Mouse (Mus musculus) regulatory T cell (primary cell): ENCODE measurements around the gene Magi1.

Source experiments
- in situ Hi-C: fragments of 300-600 bp; cut with MboI, MseI; formaldehyde crosslinking; loops from one replicate; pipeline ENCODE4 v1.15.1; 2025; ENCODE audit warnings: high pct_unique_total_duplicates

The Magi1 gene

DNA sequence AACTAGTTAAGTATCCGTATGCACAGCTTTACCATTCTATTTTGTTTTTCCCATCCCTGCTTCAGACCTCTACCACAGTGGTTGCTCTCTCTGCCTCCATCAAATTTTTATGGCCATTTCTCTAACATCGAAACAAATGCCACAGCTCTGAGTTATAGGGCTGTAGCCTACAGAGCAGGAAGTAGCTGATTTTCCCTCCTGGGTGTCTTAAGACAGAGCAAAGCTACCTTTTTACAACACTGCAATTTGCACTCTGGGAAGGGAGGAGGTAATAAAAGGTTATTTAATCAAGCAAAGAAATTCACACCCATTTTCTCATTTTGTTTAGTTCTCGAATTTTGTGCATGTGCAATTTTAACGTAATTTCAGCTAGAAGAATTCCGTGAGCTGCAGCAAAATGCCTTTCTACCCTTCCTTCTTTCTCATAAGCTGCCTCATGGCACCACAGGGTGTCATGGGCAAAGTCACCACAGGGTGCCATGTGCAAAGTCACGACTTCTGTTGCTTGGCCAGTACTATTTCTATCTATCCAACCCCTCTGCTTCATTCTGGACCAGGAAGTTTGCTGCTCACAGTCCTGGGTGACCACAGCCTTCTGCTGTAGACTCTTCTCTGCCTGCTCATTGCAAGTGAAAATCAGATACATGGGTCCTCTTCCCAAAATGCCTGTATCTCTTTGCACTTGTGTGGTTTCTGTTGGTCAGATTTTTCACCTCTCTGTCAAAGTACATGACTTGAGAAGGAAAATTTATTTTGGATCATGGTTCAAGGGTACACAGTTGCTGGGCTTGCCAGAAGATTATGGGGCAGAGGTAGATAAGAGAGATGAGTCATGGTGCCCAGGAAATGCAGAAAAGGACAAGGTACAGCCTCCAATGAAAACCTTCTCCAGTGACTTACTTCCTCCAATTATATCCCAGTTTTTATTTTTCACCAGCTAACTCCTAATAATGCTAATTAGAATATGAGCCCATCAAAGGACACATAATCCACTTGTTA is 167.0 kb downstream of the Magi1 start:
- in situ Hi-C loops = no loop called here

DNA sequence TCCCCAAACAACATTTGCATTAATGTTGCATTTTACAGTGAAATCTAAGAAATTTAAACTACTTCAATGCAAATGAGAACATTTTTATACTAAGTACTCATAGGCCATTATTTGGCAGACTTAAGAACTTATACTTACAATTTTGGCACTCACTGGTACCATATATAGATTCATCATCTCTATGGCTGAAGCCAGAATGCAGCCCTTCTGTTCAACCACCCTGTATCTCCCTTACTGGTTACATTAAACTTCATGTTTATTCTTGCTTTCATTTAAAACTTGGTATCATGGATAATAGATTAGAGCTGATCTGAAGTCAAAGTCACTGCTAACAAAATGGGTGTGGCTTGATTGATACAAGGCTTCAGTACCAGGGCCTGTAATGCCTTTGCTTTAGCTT is 171.9 kb downstream of the Magi1 start:
- in situ Hi-C loops = no loop called here

DNA sequence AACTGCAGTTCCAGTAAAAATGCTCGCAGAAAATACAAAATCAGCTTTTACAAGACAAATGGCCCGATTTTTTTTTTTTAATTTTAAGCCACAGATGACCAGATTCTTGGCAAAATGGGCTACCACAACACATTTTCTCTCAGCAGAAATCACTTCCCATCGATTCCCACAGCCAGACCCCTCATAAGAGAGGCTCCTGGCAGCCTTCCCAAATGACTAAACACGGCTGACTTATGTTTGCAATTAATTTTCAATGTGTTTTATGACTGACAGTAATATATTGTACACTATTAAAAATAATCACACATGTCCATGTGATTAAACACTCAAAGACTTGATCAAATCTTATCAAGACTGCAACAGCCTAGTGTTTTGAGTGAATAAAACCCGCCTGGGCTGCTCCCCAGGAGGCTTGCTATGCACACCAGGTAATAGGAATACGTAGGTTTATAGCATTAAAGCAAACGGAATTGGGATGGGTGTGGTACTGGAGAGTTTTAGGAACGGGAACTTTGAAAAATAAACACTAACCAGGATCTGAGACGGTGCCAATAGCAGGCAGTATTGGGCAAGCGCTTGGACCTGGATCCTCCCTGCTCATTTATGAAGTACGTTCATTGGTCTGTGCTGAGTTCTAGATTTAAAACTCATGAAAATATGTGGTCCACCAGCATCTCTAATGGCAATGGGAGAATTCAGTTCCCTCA is 176.2 kb downstream of the Magi1 start:
- in situ Hi-C loops = no loop called here

DNA sequence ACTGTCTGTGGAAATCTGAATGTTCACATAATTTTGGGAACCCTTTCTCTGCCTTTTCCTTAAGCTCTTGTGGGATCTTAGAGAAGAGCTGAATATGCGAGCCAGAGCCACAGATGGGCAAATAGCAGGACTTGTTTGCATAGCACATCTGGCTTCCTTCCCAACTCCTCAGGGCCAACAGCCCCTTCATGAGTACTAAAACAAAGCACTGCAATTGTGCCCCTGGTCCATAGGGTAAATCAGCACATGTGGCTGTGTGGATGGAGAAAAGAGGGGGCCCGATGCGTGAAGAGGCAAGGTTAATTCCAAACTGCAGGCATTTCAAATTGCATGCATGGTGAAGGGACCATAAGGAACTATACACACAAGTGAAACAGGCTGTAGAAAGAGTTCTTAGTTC is 180.1 kb downstream of the Magi1 start:
- in situ Hi-C loops = no loop called here

DNA sequence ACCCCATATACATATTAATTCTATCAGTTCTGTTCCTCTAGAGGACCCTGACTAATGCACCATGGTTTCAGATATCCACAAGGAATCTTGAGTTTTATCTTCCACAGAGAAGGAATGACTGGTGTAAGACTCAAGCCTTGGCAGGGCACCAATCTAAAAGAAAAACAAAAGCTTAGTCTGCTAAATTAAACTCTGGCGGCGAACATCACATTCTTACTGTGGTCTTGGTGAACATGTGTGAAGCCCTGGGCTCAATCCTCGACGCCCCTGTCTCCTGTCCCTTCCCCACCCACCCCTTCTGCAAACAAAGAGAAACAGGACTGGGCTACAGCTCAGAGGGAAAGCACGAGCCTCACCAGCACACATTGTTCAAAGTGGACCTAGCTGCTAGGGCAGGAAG is 182.5 kb downstream of the Magi1 start:
- in situ Hi-C loops = no loop called here

DNA sequence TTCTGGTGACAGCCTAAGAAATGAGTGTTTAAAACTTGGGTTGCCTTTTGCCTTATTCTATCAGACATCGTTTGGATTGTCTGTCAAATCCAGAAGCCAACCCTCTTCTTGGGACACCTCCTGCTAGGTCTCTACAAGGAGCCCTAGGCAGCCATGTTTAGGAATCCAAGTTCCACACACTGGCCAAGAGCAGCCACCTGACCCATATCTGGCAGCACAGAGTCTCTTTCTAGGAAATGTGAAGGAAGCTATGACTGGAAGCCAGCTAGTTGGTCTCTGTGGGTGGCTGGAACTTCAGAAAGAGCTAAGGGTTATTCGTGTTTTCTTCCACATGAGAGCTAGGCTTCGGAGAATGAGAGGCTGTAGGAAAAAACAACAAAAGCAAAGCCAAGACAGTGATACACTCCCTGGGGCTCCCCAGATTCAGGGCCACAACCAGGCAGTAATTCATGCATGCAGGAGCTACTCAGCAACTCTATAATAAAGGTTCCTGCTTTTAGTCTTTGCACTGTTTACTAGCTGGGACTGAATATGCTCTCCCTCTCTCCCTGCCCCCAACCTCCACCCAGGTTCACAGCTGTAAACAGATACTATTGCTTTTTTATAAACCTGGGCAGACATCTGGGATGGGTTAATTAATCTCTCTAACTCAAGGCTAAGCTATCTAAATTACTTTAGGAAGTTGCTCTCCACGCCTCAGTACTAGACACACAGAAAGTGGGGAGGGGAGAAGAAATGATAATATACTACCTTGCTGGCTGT is 188.6 kb downstream of the Magi1 start:
- in situ Hi-C loops = no loop called here

DNA sequence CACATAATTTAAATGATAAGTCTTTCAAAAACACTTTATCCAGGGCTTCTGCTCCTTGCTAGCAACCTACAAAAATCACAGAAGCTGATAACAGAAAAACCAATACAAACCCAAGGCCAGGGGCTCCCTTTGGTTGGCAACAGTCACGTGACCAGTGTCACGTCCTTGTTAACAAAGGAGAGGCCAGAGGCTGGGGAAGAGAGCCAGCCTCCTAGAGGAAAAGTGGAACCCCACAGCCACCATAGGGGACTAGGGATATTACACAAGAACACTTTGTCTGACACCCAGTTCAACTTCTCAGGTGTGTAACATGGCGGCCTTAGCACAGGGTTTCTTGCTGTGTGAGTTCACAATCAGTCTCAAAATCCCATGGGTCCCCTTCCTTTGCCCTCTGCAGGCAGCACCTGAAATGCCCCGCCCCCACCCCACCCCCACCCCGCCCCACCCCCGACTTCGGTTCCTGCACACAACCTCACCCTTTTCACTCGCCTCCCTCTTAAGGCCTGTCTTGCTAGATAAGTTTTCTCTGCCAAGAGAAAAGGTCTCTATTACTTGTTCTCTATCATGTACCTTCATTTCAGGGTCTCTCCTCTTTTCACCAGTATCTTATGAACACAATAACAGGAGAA is 190.6 kb downstream of the Magi1 start:
- in situ Hi-C loops = no loop called here

DNA sequence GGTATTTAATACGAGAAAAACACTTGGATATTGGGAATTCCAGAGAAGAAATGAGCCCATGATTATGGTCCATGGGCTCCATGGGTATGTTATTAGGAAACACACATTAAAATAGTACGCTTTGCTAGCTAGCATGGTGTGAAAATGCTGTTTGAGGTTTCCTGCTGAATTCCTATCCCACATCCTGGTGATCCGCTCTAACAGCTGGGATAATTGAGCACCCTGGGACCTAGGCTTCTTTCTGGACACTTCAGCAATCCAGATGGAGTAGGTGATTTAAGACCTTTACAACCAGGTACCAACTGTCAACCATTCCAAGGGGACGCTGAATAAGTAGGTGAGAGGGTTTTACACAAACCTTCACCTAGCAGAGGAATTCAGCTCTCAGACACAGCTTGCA is 191.2 kb downstream of the Magi1 start:
- in situ Hi-C loops = no loop called here

DNA sequence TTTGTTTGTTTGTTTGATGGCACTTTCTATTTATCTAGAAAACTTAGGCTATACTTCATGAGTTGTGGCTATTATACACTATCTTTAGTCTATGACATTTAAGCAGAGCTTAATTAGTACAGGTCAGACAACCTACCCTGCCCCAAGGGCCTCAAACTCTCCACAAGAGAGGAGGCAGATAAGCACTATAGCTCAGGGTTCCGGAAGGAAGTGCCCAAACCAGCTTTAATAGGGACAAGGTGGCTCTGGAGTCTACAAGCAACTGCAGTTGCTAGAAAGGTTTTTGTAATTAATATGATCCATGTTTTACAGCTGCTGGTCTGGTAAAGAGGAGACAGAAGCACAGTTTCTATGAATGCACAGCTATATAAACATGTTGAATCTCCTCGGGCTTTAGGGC is 196.9 kb downstream of the Magi1 start:
- in situ Hi-C loops = no loop called here

DNA sequence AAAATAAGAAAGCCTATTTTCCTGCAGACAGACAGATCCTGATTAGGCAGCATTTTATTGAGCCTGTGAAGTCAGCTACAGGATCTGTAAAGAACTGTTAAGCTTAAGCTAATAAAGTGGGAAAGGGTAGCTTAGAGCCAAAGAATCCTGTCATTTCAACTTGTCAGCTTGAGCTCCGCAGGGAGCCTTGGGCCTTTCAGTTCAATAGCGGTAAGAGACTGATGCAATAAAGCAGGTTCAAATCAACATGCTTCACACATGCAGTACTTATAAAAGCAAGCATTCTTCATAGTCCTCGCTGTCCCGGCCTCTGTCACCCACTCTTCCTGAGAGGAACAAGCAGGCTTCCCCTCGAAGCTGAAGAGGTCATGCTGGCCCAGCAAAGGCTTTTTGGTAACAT is 199.0 kb downstream of the Magi1 start:
- in situ Hi-C loops = no loop called here

DNA sequence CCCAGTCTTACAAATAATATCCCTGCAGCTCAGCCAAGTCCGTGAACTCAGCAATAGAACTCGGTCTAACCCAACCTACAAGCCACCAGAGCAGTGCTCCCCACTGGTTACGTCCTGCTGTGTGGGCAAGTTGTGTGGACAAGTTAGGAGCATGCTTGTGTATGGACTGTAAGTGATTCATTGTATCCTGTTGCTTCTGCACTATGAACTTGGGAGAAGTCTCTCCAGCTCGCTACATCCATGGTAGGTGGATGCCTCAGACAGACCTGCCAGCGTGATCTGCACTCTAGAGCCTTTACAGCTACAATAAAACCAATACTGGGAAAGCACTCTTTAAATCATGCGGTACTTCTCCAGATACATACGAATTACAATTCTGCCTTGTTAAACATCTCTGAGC is 200.3 kb downstream of the Magi1 start:
- in situ Hi-C loops = no loop called here

DNA sequence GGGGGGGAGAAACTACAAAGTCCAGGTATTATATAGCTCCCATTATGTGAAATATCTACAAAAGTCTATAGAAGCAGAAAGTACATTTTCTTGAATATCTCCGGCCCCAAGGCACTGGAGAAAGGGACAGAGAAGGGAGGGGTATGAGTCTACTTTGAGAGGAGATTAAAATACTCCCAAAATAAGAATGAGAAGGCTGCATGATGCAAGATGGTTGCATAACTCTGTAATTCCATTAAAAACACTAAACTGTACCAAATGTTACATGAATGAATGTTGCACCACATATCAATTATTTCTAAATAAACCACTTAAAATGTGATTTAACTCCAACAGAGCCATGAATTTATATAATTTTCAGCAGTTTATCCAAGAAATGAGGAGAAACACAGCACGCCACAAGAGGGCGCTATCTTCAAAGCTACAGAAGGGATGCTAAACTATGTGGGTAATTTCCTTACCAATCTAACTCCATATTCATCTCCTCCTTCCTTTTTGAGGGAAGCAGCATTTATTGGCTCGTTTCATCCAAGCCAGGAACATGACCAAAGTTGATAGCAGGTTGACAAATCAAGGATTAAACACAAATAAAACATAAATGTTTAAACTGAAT is 202.7 kb downstream of the Magi1 start:
- in situ Hi-C loops = no loop called here

DNA sequence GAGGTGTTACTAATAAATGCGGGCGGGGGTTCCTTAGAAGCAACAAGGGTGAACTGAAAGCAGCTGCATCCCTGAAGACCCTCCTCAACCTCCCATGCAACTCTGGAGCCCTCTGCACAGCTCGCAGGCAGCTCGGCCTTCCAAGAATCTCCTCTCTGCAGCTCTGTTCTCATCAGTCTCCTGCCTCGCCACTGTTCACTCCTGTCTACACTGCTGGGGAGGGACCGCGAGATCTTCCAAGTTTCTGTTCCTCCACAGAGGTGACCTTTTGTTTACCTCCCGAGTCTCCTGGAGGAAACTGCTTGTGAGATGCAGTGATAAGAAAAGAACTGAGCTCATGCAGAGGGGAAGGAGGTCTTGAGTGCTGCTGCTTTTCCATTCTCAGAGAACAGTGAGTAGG is 204.8 kb downstream of the Magi1 start:
- in situ Hi-C loops = no loop called here

DNA sequence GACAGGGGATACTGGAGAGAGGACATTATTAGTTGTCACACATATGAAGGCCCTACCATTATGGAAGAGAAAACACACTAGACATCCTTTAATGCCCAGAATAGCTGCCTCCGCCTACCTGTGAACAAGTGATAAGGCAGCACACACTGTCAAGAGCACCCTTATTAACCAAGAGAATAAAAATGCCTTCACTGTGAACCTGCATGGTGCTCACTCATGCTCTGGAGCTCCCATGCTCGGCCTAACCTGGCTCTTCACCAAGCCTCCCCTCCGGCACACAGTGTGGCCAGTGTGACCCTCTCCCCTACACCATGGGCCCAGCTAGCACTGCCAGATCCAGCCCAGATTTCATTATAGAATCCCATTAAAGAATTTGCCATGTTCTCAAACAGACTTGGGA is 206.7 kb downstream of the Magi1 start:
- in situ Hi-C loops = no loop called here

DNA sequence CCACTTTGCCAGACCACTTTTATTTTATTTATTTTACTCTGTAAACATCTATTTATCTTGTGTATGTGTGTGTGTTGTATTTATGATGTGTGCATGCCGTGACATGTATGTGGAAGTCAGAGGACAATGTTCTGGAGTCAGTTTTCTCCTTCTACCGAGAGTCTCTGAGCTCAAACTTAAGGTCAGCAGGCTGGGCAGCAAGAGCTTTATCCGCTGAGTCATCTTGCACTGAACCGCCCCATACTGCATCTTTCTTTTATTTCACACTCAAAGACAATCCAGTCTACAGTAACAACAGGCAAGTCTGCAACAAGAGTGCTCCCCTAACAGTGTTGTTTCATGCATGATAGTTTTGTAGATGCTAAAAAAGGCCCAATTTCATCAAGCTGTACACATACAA is 207.7 kb downstream of the Magi1 start:
- in situ Hi-C loops = no loop called here

DNA sequence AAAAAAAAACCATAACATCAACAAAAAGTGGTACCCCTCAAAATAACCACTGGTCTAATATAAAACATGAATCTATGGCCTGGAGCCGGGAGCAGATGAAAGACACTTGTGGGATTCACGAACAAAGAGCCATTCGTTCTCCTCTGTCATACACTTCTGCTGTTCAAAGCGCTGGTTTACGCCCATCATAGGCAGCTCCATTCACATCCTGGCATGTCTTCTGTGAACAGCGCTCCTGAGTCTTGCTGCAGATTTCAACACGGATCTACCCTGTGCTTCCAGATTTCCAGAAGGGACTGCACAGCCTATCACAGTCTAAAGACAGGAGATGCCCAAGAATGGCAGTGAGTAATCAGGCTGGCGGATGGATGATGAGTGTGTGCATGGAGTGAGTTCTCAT is 208.5 kb downstream of the Magi1 start:
- in situ Hi-C loops = no loop called here

DNA sequence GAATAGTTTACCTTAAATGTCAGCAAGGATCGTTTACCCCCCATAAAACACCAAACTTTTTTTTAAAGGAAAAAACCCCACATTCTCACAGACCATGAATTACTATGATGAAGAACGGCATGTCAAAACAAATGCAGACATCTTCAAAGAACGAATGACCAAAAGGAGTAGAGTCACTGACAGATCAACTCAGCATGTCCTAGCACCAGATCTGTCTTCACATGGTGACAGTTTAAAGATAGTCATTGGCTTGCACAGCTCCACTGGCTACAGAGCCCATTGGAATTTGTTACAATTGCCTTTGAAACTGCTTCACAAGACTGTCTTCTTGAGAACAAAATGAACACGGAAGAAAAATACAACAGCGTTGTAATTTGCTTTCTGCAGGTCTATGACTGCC is 212.0 kb downstream of the Magi1 start:
- in situ Hi-C loops = no loop called here

DNA sequence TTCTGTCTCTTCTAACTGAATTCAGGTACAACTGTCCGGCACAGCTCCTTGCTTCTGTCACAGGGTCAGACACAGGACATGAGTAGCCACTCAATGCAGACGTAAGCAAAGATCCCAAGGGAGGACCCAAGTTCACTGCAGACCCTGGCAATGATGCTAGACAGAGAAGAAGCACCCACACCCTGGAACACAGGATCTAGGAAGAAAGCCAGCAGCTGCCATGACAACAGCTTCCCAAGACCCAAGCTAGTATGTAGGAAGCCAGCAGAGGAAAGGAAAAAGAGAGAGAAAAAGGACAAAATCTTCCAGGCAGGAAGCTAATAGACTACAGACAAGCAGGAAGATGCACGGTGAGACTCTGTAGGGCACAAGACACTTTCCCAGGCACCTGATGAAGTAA is 213.0 kb downstream of the Magi1 start:
- in situ Hi-C loops = no loop called here

DNA sequence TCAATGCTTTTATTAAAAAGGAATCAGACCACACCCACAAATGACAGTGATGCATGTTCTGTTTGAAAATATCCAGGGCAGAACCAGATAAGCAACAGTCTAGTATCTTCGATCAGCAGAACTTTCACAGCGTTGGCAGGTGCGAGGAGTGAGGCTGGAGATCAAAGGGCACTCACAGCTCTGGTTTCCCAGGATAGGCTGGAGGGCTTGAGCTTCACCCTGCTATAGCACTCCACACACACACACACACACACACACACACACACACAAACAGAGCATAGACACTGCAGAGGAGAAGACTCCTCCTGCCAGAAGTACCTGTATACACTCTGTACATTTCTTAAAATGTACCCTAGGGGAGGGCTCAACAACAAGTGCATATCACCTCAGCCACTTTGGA is 214.3 kb downstream of the Magi1 start:
- in situ Hi-C loops = no loop called here

DNA sequence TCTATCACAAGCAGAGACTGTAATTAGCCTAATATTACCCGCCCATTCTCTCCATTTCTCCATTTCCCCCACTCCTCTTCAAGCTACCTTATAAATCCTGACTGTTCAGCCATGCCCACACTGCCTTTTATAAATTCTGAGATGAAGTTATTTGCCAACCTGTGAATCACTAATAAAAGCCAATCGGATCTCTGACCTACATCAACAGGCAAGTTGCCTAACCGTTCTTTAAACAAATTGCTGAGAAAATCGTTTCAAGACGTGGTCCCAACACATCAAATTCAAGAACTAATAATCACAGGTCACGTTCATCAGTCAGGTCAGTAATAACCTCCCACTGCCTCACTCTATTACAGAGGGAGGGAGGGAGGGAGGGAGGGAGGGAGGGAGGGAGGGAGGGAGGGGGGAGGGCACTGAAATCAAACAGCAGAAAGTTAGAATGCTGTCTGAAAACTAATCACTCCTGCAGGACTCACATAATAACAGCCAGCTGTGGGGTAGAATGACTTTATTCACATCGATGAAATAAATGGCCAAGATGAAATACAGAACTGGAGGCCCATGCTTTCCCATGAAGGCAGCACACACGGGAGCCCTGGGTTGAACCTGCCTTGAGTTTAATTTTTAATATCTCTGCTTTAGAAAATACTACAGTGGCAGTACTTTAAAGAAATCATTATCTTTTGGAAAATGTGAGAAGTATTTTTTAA is 215.8 kb downstream of the Magi1 start:
- in situ Hi-C loops = no loop called here

DNA sequence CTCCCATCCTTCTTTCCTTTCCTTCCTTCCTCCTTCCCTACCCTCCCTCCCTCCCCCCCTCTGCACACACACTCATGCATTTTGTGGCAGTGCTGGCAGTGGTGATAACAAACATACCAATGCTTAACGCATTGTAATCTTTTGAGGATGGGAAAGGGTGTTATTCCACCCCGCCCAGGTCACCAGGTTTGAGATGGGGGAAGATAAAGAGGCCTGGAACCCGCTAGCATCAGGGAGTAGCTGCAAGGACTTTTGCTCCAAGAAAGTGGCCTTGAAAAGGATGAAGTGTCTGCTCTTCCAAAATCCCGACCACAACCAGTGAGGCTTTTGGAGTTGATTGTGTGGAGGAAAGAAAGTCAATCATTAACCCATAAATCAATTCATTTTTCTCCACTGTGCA is 218.9 kb downstream of the Magi1 start:
- in situ Hi-C loops = no loop called here
